Mouse (Mus musculus) myocyte (in vitro differentiated cells): ENCODE results near the gene Jdp2. TPM values are rescaled to one million over a fixed set of nuclear protein-coding genes. Genes with fewer than 3 reads are reported as not detected.

Source experiments
- H3K27me3 ChIP-seq: one replicate; pipeline ENCODE4 v1.6.1; 2011; ENCODE audit not compliant: control insufficient read depth, insufficient read depth, insufficient read length
- H3K36me3 ChIP-seq: one replicate; pipeline ENCODE4 v1.6.1; 2011; ENCODE audit not compliant: control insufficient read depth, insufficient read depth
- H3K4me2 ChIP-seq: one replicate; pipeline ENCODE4 v1.6.1; 2011; ENCODE audit warnings: low read depth, control low read depth
- H3K4me3 ChIP-seq: one replicate; pipeline ENCODE4 v1.5.1; 2011; ENCODE audit warnings: mild to moderate bottlenecking, control low read depth, moderate library complexity
- H3K79me2 ChIP-seq: one replicate; pipeline ENCODE4 v1.6.1; 2011; ENCODE audit not compliant: control insufficient read depth, insufficient read depth
- H3ac ChIP-seq: one replicate; pipeline ENCODE4 v1.6.1; 2011; ENCODE audit not compliant: control insufficient read depth, insufficient read length
- CEBPB ChIP-seq: IDR thresholded peaks from 2 replicates; pipeline ENCODE4 v1.6.1; 2011; ENCODE audit warnings: mild to moderate bottlenecking, moderate library complexity; ENCODE audit not compliant: poor library complexity, insufficient read depth, severe bottlenecking
- E2F4 ChIP-seq: IDR thresholded peaks from one replicate; pipeline ENCODE4 v1.6.1; 2011; ENCODE audit warnings: mild to moderate bottlenecking, control low read depth, moderate library complexity; ENCODE audit not compliant: insufficient read depth
- MAX ChIP-seq: IDR thresholded peaks from one replicate; pipeline ENCODE4 v1.6.1; 2011; ENCODE audit warnings: low read depth, mild to moderate bottlenecking, control low read depth
- MYOD1 ChIP-seq, 3 experiments: IDR thresholded peaks; one replicate each; pipeline ENCODE4 v1.6.1; 2011; ENCODE audit warnings: control low read depth in 2 of 3, low read depth in 2 of 3, mild to moderate bottlenecking in 2 of 3, moderate library complexity in 1 of 3; ENCODE audit not compliant: insufficient read length in 2 of 3, control insufficient read depth in 1 of 3
- MYOG ChIP-seq, 3 experiments: IDR thresholded peaks; one replicate each; pipeline ENCODE4 v1.6.1; 2011; ENCODE audit warnings: control low read depth in 2 of 3, low read depth in 2 of 3, mild to moderate bottlenecking in 2 of 3; ENCODE audit not compliant: insufficient read length in 2 of 3, control insufficient read depth in 1 of 3, insufficient read depth in 1 of 3
- POLR2A ChIP-seq: IDR thresholded peaks from one replicate; pipeline ENCODE4 v1.6.1; 2011; ENCODE audit warnings: low read depth, mild to moderate bottlenecking, control low read depth, moderate library complexity; ENCODE audit not compliant: insufficient read length
- POLR2AphosphoS2 ChIP-seq: IDR thresholded peaks from one replicate; pipeline ENCODE4 v1.6.1; 2011; ENCODE audit warnings: low read depth, control low read depth; ENCODE audit not compliant: insufficient read length
- REST ChIP-seq: IDR thresholded peaks from one replicate; pipeline ENCODE4 v1.6.1; 2011; ENCODE audit warnings: mild to moderate bottlenecking, control low read depth, moderate library complexity; ENCODE audit not compliant: insufficient read depth, insufficient read length
- SRF ChIP-seq: IDR thresholded peaks from one replicate; pipeline ENCODE4 v1.6.1; 2011; ENCODE audit warnings: low read depth; ENCODE audit not compliant: control insufficient read depth, insufficient read length
- TCF12 ChIP-seq: IDR thresholded peaks from one replicate; pipeline ENCODE4 v1.6.1; 2011; ENCODE audit warnings: mild to moderate bottlenecking, control low read depth; ENCODE audit not compliant: poor library complexity, insufficient read depth, severe bottlenecking
- TCF3 ChIP-seq: IDR thresholded peaks from one replicate; pipeline ENCODE4 v1.6.1; 2011; ENCODE audit warnings: low read depth, control low read depth; ENCODE audit not compliant: insufficient read length
- USF1 ChIP-seq: IDR thresholded peaks from one replicate; pipeline ENCODE4 v1.6.1; 2011; ENCODE audit warnings: low read depth, mild to moderate bottlenecking, control low read depth, moderate library complexity
- polyA plus RNA-seq: library from polyadenylated mRNA; unstranded; fragments of >200 nt; fragmentation: generic; extraction: Trizol; gene quantifications from one replicate; pipeline ENCODE4 v1.2.1, GENCODE M21; 2012; ENCODE audit warnings: missing spikeins

Gene Jdp2
- polyA plus RNA-seq, 1 experiment, result 72.9 TPM

- TF ChIP-seq MAX (no peak), POLR2A (no peak), POLR2AphosphoS2 (no peak), MYOD1 (IDR thresholded peaks at IDR 0.05; ENCODE audit: control insufficient read depth in 1 of 3, insufficient read length in 2 of 3, low read depth in 2 of 3) (no peak), TCF12 (no peak), TCF3 (no peak), E2F4 (no peak), REST (no peak), USF1 (no peak), SRF (no peak), MYOG (IDR thresholded peaks at IDR 0.05; ENCODE audit: control insufficient read depth in 1 of 3, insufficient read depth in 1 of 3, insufficient read length in 2 of 3, low read depth in 2 of 3) (no peak), CEBPB (no peak)
- H3K4me2 ChIP-seq, result no peak overlapping the region
- H3ac ChIP-seq, result no peak overlapping the region
- no peak overlapping the region for H3K4me3 ChIP-seq
- peaks cover 65% of the 10 kb centered on the region for H3K36me3 ChIP-seq
- no peaks in the 10 kb centered on the region for H3K79me2 ChIP-seq
- no peaks in the 10 kb centered on the region for H3K27me3 ChIP-seq
Observed at GRCm38 (mm10) chr12:85639326-85640008, 40.6 kb downstream of the Jdp2 start.

- TF ChIP-seq SRF (no peak), TCF12 (no peak), USF1 (no peak), POLR2AphosphoS2 (no peak), POLR2A (no peak), REST (no peak), MYOG (IDR thresholded peaks at IDR 0.05; ENCODE audit: control insufficient read depth in 1 of 3, insufficient read depth in 1 of 3, insufficient read length in 2 of 3, low read depth in 2 of 3) (no peak), E2F4 (no peak), TCF3 (no peak), MYOD1 (IDR thresholded peaks at IDR 0.05; ENCODE audit: control insufficient read depth in 1 of 3, insufficient read length in 2 of 3, low read depth in 2 of 3) (no peak), MAX (no peak), CEBPB (no peak)
- H3ac ChIP-seq, result no peak overlapping the region
- H3K4me2 ChIP-seq, result no peak overlapping the region
- no peak overlapping the region for H3K4me3 ChIP-seq
- H3K36me3 ChIP-seq, result peaks cover 59% of the 10 kb centered on the region
- no peaks in the 10 kb centered on the region for H3K79me2 ChIP-seq
- no peaks in the 10 kb centered on the region for H3K27me3 ChIP-seq
Observed at GRCm38 (mm10) chr12:85640852-85641563, 42.2 kb downstream of the Jdp2 start.

GRCm38 (mm10) chr12:85641564-85641931, 42.7 kb downstream of the Jdp2 start:
- Histone ChIP-seq H3K27me3 (no peaks in the 10 kb centered on the region), H3K79me2 (no peaks in the 10 kb centered on the region), H3K4me3 (no peak overlapping the region), H3ac (no peak overlapping the region), H3K36me3 (peaks cover 55% of the 10 kb centered on the region), H3K4me2 (no peak overlapping the region)
- TF ChIP-seq USF1, result no peak
- no peak for TF ChIP-seq SRF
- TF ChIP-seq TCF12, result no peak
- no peak for TF ChIP-seq E2F4
- TF ChIP-seq TCF3, result no peak
- TF ChIP-seq REST, result no peak
- TF ChIP-seq POLR2AphosphoS2, result no peak
- TF ChIP-seq POLR2A, result no peak
- TF ChIP-seq MAX, result no peak
- TF ChIP-seq MYOD1 (IDR thresholded peaks at IDR 0.05; ENCODE audit: control insufficient read depth in 1 of 3, insufficient read length in 2 of 3, low read depth in 2 of 3), result no peak
- no peak for TF ChIP-seq CEBPB
- no peak for TF ChIP-seq MYOG (IDR thresholded peaks at IDR 0.05; ENCODE audit: control insufficient read depth in 1 of 3, insufficient read depth in 1 of 3, insufficient read length in 2 of 3, low read depth in 2 of 3)

- no peaks in the 10 kb centered on the region for H3K27me3 ChIP-seq
- no peak overlapping the region for H3ac ChIP-seq
- H3K4me2 ChIP-seq, result no peak overlapping the region
- no peak overlapping the region for H3K4me3 ChIP-seq
- H3K36me3 ChIP-seq, result peaks cover 40% of the 10 kb centered on the region
- TF ChIP-seq POLR2AphosphoS2 (peak; percentile 53), USF1 (no peak)
- no peaks in the 10 kb centered on the region for H3K79me2 ChIP-seq
Observed at GRCm38 (mm10) chr12:85643735-85644134, 44.9 kb downstream of the Jdp2 start.

GRCm38 (mm10) chr12:85645664-85646063, 46.8 kb downstream of the Jdp2 start:
- Histone ChIP-seq H3K4me3 (no peak overlapping the region), H3K4me2 (no peak overlapping the region), H3K27me3 (no peaks in the 10 kb centered on the region), H3K36me3 (peaks cover 29% of the 10 kb centered on the region), H3ac (no peak overlapping the region), H3K79me2 (no peaks in the 10 kb centered on the region)
- TF ChIP-seq TCF12 (no peak), TCF3 (no peak), E2F4 (no peak), USF1 (no peak), MYOG (IDR thresholded peaks at IDR 0.05; ENCODE audit: control insufficient read depth in 1 of 3, insufficient read depth in 1 of 3, insufficient read length in 2 of 3, low read depth in 2 of 3) (no peak)
